Comparison of ENCODE assay signal across 19 mouse cellular contexts in genomic region chr19:24548337-24548736, GRCm38 (mm10). TPM values are rescaled to one million over a fixed set of nuclear protein-coding genes. Genes with fewer than 3 reads are reported as not detected.
DNase-seq lines count a peak whose midpoint lies in the region; ATAC-seq lines count a peak whose summit lies in the region.
"Had no signal": no experiment of that assay in that cellular context is flagged by ENCODE, and none has a peak within 500 bp of the region (broad histone marks: within the 10 kb centered on the region; RNA-seq: fewer than 3 reads in every experiment).

No protein-coding gene starts in this region.

- H3K27me3 ChIP-seq in heart, embryonic 10.5 days (ENCODE audit: insufficient read depth, poor library complexity, severe bottlenecking) = no peaks in the 10 kb centered on the region
- H3K27me3 ChIP-seq in heart, embryonic 11.5 days (ENCODE audit: control insufficient read depth, insufficient read depth, low read length) = no peaks in the 10 kb centered on the region
- no peaks in the 10 kb centered on the region for H3K27me3 ChIP-seq in midbrain, embryonic 11.5 days (ENCODE audit: control insufficient read depth, insufficient read depth, low read length)
- no peaks in the 10 kb centered on the region for H3K27me3 ChIP-seq in midbrain, embryonic 14.5 days (ENCODE audit: control insufficient read depth, insufficient read depth, low read length)

- no peak for ATAC-seq in heart, embryonic 11.5 days (replicated peaks; ENCODE audit: insufficient number of reproducible peaks, low FRiP score, low TSS enrichment)
- ATAC-seq in midbrain, embryonic 11.5 days (ENCODE audit: low FRiP score) = no peak
- no peak for ATAC-seq in midbrain, embryonic 14.5 days (ENCODE audit: low FRiP score, low TSS enrichment)
- ATAC-seq: activated CD4-positive, CD25-positive, alpha-beta regulatory T cell, adult 4 months; CD4-positive, CD25-positive, alpha-beta regulatory T cell, adult 4 months; Patski had no signal

- WGBS in heart, embryonic 10.5 days = 94% methylated on average over 9 of the region's 9 CpGs
- WGBS in heart, embryonic 11.5 days (ENCODE audit: insufficient replicate concordance) = 91% methylated on average over 9 of the region's 9 CpGs
- 97% methylated on average over 9 of the region's 9 CpGs for WGBS in midbrain, embryonic 11.5 days
- 95% methylated on average over 9 of the region's 9 CpGs for WGBS in midbrain, embryonic 14.5 days

- H3K4me3 ChIP-seq in heart, embryonic 10.5 days = no peak overlapping the region
- H3K4me3 ChIP-seq in heart, embryonic 11.5 days (ENCODE audit: low read depth, low read length) = no peak overlapping the region
- H3K4me3 ChIP-seq in midbrain, embryonic 11.5 days (ENCODE audit: low read depth, low read length) = no peak overlapping the region
- no peak overlapping the region for H3K4me3 ChIP-seq in midbrain, embryonic 14.5 days (replicated peaks; ENCODE audit: low read depth, low read length)

- no peak overlapping the region for H3K4me2 ChIP-seq in heart, embryonic 11.5 days
- H3K4me2 ChIP-seq in midbrain, embryonic 11.5 days = no peak overlapping the region
- H3K4me2 ChIP-seq in midbrain, embryonic 14.5 days (ENCODE audit: low read length) = no peak overlapping the region

- peaks cover 5% of the 10 kb centered on the region; the same call in 1 of the 2 replicates for H3K9me3 ChIP-seq in heart, embryonic 10.5 days
- no peaks in the 10 kb centered on the region for H3K9me3 ChIP-seq in heart, embryonic 11.5 days (replicated peaks; ENCODE audit: control insufficient read depth, low read length)
- H3K9me3 ChIP-seq in midbrain, embryonic 11.5 days (ENCODE audit: control insufficient read depth, low read length) = peaks cover 6% of the 10 kb centered on the region
- H3K9me3 ChIP-seq in midbrain, embryonic 14.5 days (ENCODE audit: control insufficient read depth, low read length) = peaks cover 5% of the 10 kb centered on the region; the same call in 1 of the 2 replicates

- H3K4me1 ChIP-seq in heart, embryonic 10.5 days = peaks cover 34% of the 10 kb centered on the region
- H3K4me1 ChIP-seq in heart, embryonic 11.5 days (ENCODE audit: control insufficient read depth, insufficient read depth, low read length) = peaks cover 25% of the 10 kb centered on the region
- H3K4me1 ChIP-seq in midbrain, embryonic 11.5 days (ENCODE audit: control insufficient read depth, insufficient read depth, low read length) = no peaks in the 10 kb centered on the region
- no peaks in the 10 kb centered on the region for H3K4me1 ChIP-seq in midbrain, embryonic 14.5 days (ENCODE audit: control insufficient read depth, insufficient read depth, low read length)

- no peak overlapping the region for H3K9ac ChIP-seq in heart, embryonic 11.5 days (ENCODE audit: low read depth, low read length)
- no peak overlapping the region for H3K9ac ChIP-seq in midbrain, embryonic 11.5 days (ENCODE audit: low read length)
- no peak overlapping the region for H3K9ac ChIP-seq in midbrain, embryonic 14.5 days (replicated peaks; ENCODE audit: low read length)

- H3K36me3 ChIP-seq in heart, embryonic 10.5 days = peaks cover 13% of the 10 kb centered on the region; the same call in 1 of the 2 replicates
- H3K36me3 ChIP-seq in heart, embryonic 11.5 days (ENCODE audit: control insufficient read depth, insufficient read depth, low read length) = peaks cover 2% of the 10 kb centered on the region; the same call in 1 of the 2 replicates
- no peaks in the 10 kb centered on the region for H3K36me3 ChIP-seq in midbrain, embryonic 11.5 days (ENCODE audit: control insufficient read depth, insufficient read depth, low read length)
- no peaks in the 10 kb centered on the region for H3K36me3 ChIP-seq in midbrain, embryonic 14.5 days (ENCODE audit: control insufficient read depth, insufficient read depth, low read length)

- H3K27ac ChIP-seq in heart, embryonic 10.5 days = no peak overlapping the region
- no peak overlapping the region for H3K27ac ChIP-seq in heart, embryonic 11.5 days (ENCODE audit: low read depth, low read length)
- no peak overlapping the region for H3K27ac ChIP-seq in midbrain, embryonic 11.5 days (ENCODE audit: low read depth, low read length)
- H3K27ac ChIP-seq in midbrain, embryonic 14.5 days (replicated peaks; ENCODE audit: low read depth, low read length) = no peak overlapping the region

- peak; percentile 73 for DNase-seq in heart, adult 11 months
- DNase-seq in heart, postnatal 4 days = no peak
- DNase-seq in heart, embryonic 10.5 days (ENCODE audit: low spot score) = peak; percentile 66
- DNase-seq in midbrain, embryonic 11.5 days (ENCODE audit: low spot score, missing footprints) = peak; percentile 21
- DNase-seq in midbrain, embryonic 14.5 days = no peak
- DNase-seq: adrenal gland, adult 2 months; adrenal gland, adult 8-10 months; adrenal gland, postnatal 10 days; adrenal gland, postnatal 14 days; adrenal gland, postnatal 25 days; adrenal gland, postnatal 36 days; B cell, adult 2 months; cerebellum, adult 11 months; cerebellum, adult 11-12 months; cerebellum, adult 18-20 months had no signal

RNA-seq across cellular contexts. Expression of gene Pip5k1b, which starts 7.3 kb away (rescaled TPM):
- total RNA-seq in heart, postnatal 4 days (2021) = 10 to 100 TPM; 29.9 to 31.2 TPM
- polyA plus RNA-seq in heart, embryonic 10.5 days (2016; fragmentation: Nextera tagmentation; extraction: Ambion mirVana) = 6.3 and 7.7 TPM in 2 replicates
- polyA plus RNA-seq in heart, embryonic 11.5 days (2014; fragmentation: Nextera tagmentation; extraction: Ambion mirVana) = 12.3 TPM in 2 replicates
- polyA plus RNA-seq in midbrain, embryonic 11.5 days (2014; fragmentation: Nextera tagmentation; extraction: Ambion mirVana) = 2.3 and 2.9 TPM in 2 replicates
- polyA plus RNA-seq in midbrain, embryonic 14.5 days (2014; fragmentation: Nextera tagmentation; extraction: Ambion mirVana) = 1.4 and 2.1 TPM in 2 replicates

Comparison
In these comparisons a context has a peak if more than half of its experiments do, and no peak if none do; other contexts are left out.
1. DNase-seq: peak in heart, adult 11 months (single experiment), heart, embryonic 10.5 days (single experiment) and midbrain, embryonic 11.5 days (single experiment); none in heart, postnatal 4 days (single experiment) and midbrain, embryonic 14.5 days (single experiment).